Mouse (Mus musculus) left cerebral cortex, adult 9 months (tissue): ENCODE measurements around the gene Ccdc8.

ENCODE experiments used
- DNase-seq, 2 experiments: peaks; one replicate each; pipeline ENCODE4 v3.0.0; 2022; ENCODE audit warnings: low spot score in 2 of 2

Gene Ccdc8

GRCm38 (mm10) chr7:17009326-17010009 is 17.0 kb downstream of the Ccdc8 start:
- no peak for DNase-seq

- DNase-seq, result no peak
Measured at GRCm38 (mm10) chr7:17010010-17010347, 17.5 kb downstream of the Ccdc8 start.

- no peak for DNase-seq
Measured at GRCm38 (mm10) chr7:17011909-17012590, 19.5 kb downstream of the Ccdc8 start.

- DNase-seq, result no peak
Measured at GRCm38 (mm10) chr7:17015381-17015780, 22.9 kb downstream of the Ccdc8 start.

- peak; percentile 89 to 97 for DNase-seq
Measured at GRCm38 (mm10) chr7:17017036-17017435, 24.5 kb downstream of the Ccdc8 start.

GRCm38 (mm10) chr7:17017921-17018320 is 25.4 kb downstream of the Ccdc8 start:
- no peak for DNase-seq

GRCm38 (mm10) chr7:17019426-17020166 is 27.1 kb downstream of the Ccdc8 start:
- DNase-seq, result no peak

- DNase-seq, result no peak
Measured at GRCm38 (mm10) chr7:17022176-17022575, 29.7 kb downstream of the Ccdc8 start.

- no peak for DNase-seq
Measured at GRCm38 (mm10) chr7:17023701-17024100, 31.2 kb downstream of the Ccdc8 start.

GRCm38 (mm10) chr7:17024141-17024540 is 31.6 kb downstream of the Ccdc8 start:
- DNase-seq, result no peak

- DNase-seq, result no peak
Measured at GRCm38 (mm10) chr7:17024814-17025504, 32.5 kb downstream of the Ccdc8 start.

- DNase-seq, result no peak
Measured at GRCm38 (mm10) chr7:17025505-17025894, 33.0 kb downstream of the Ccdc8 start.

GRCm38 (mm10) chr7:17025896-17026622 is 33.6 kb downstream of the Ccdc8 start:
- DNase-seq, result no peak

GRCm38 (mm10) chr7:17026710-17027587 is 34.4 kb downstream of the Ccdc8 start:
- peak in 1 of 2 experiments; percentile 82 for DNase-seq

- DNase-seq, result peak; percentile 61 to 87
Measured at GRCm38 (mm10) chr7:17027588-17028343, 35.3 kb downstream of the Ccdc8 start, which contains the start of gene Ppp5c. Ppp5c (minus strand) TSS chr7:17027924.

GRCm38 (mm10) chr7:17028923-17029322 is 36.4 kb downstream of the Ccdc8 start:
- DNase-seq, result peak in 1 of 2 experiments; percentile 50

GRCm38 (mm10) chr7:17030239-17030638 is 37.7 kb downstream of the Ccdc8 start:
- peak in 1 of 2 experiments; percentile 40 for DNase-seq

GRCm38 (mm10) chr7:17038018-17038695 is 45.6 kb downstream of the Ccdc8 start:
- no peak for DNase-seq

- DNase-seq, result no peak
Measured at GRCm38 (mm10) chr7:17039373-17039772, 46.9 kb downstream of the Ccdc8 start.
